Mouse (Mus musculus) spleen, embryonic (tissue): ENCODE results near the gene Mycn.

ENCODE experiments used
- CTCF ChIA-PET: fragments of 350-600 bp; sonication (Branson Sonifier 250); formaldehyde crosslinking; loops from one replicate; lab custom pipeline; 2022; lab: Charles Lee

Mycn gene

GRCm38 (mm10) chr12:12941661-12942363 is at the start of gene Mycn:
Gene Mycn (minus strand): TSS chr12:12941914.
- CTCF ChIA-PET = interaction anchor here (0.6 to 1.2 kb wide), 3 partner anchors 36 to 1771 kb away, joined by 3 to 5 read pairs (median 4); no protein-coding TSS in a partner anchor

GRCm38 (mm10) chr12:12987376-12987775 is 45.7 kb upstream of the Mycn start:
- CTCF ChIA-PET = no interaction called here

GRCm38 (mm10) chr12:12986612-12987206 is 45.0 kb upstream of the Mycn start:
- CTCF ChIA-PET = no interaction called here

GRCm38 (mm10) chr12:12983032-12983431 is 41.3 kb upstream of the Mycn start:
- CTCF ChIA-PET = no interaction called here

GRCm38 (mm10) chr12:12975397-12975796 is 33.7 kb upstream of the Mycn start:
- CTCF ChIA-PET = no interaction called here

- CTCF ChIA-PET = interaction anchor here (0.6 kb wide), 1 partner anchor 16 kb away, joined by 3 read pairs; no protein-coding TSS in a partner anchor
Measured at GRCm38 (mm10) chr12:12972756-12973435, 31.2 kb upstream of the Mycn start.

- CTCF ChIA-PET = no interaction called here
Measured at GRCm38 (mm10) chr12:12967946-12968345, 26.2 kb upstream of the Mycn start.

- CTCF ChIA-PET = no interaction called here
Measured at GRCm38 (mm10) chr12:12964856-12965255, 23.1 kb upstream of the Mycn start.

GRCm38 (mm10) chr12:12947606-12948005 is 5.9 kb upstream of the Mycn start:
- CTCF ChIA-PET = no interaction called here

- CTCF ChIA-PET = no interaction called here
Measured at GRCm38 (mm10) chr12:12943288-12943687, 1.6 kb upstream of the Mycn start.

GRCm38 (mm10) chr12:12942364-12943050 is 793 bp upstream of the Mycn start:
- CTCF ChIA-PET = interaction anchor here (1.2 kb wide), 1 partner anchor 503 kb away, joined by 5 read pairs; no protein-coding TSS in a partner anchor

- CTCF ChIA-PET = interaction anchor here (0.6 to 0.7 kb wide), 2 partner anchors 37 to 286 kb away, joined by 4 read pairs; no protein-coding TSS in a partner anchor
Measured at GRCm38 (mm10) chr12:12941129-12941504, 597 bp downstream of the Mycn start.

- CTCF ChIA-PET = interaction anchor here (0.7 kb wide), 1 partner anchor 286 kb away, joined by 4 read pairs; no protein-coding TSS in a partner anchor
Measured at GRCm38 (mm10) chr12:12940466-12941128, 1.1 kb downstream of the Mycn start.

GRCm38 (mm10) chr12:12939581-12940465 is 1.9 kb downstream of the Mycn start:
- CTCF ChIA-PET = no interaction called here

GRCm38 (mm10) chr12:12938850-12939249 is 2.9 kb downstream of the Mycn start:
- CTCF ChIA-PET = no interaction called here

GRCm38 (mm10) chr12:12938361-12938760 is 3.4 kb downstream of the Mycn start:
- CTCF ChIA-PET = interaction anchor here (0.7 kb wide), 1 partner anchor 517 kb away, joined by 4 read pairs; no protein-coding TSS in a partner anchor

GRCm38 (mm10) chr12:12937746-12938145 is 4.0 kb downstream of the Mycn start:
- CTCF ChIA-PET = interaction anchor here (0.7 kb wide), 1 partner anchor 517 kb away, joined by 4 read pairs; no protein-coding TSS in a partner anchor

- CTCF ChIA-PET = interaction anchor here (0.5 kb wide), 1 partner anchor 9 kb away, joined by 4 read pairs; no protein-coding TSS in a partner anchor
Measured at GRCm38 (mm10) chr12:12937088-12937487, 4.6 kb downstream of the Mycn start.

- CTCF ChIA-PET = no interaction called here
Measured at GRCm38 (mm10) chr12:12932238-12932637, 9.5 kb downstream of the Mycn start.

GRCm38 (mm10) chr12:12928239-12928638 is 13.5 kb downstream of the Mycn start:
- CTCF ChIA-PET = interaction anchor here (0.6 kb wide), 1 partner anchor 9 kb away, joined by 4 read pairs; no protein-coding TSS in a partner anchor
